Mouse (Mus musculus): Measurements from ENCODE around the gene Fam117b. TPM values are rescaled to one million over a fixed set of nuclear protein-coding genes. Genes with fewer than 3 reads are reported as not detected.

The Fam117b gene
- polyA plus RNA-seq, 1 experiment from 2014 or later: 12.6 TPM

DNA sequence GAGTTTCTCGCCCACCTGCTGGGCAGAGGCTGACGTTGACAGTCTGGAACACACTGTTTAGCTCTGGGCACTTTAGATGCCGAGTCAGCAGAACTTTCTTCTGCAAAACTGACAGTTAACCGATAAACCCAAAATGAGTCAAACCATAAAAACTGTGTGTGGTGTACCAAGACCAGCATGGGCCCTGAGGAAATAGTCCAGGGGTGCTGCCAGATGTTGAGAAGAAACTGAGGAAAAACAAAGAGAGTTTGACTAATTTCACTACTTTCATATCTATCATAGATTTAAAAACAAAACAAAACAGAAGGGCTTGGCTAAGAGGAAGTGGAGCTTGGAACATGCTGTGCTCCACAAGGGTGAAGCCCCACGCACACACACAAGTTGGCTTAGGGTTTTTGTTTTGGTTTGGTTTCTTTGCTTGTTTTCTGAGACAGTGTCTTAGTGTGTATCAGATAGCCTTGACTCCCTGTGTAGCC lies 103.4 kb downstream of the Fam117b start:
- Histone ChIP-seq H3K27me3 (ENCODE audit: insufficient read depth, poor library complexity, severe bottlenecking) (no peaks in the 10 kb centered on the region), H3K4me1 (replicated peaks) (no peaks in the 10 kb centered on the region), H3K9me3 (no peaks in the 10 kb centered on the region), H3K36me3 (no peaks in the 10 kb centered on the region), H3K4me3 (no peak overlapping the region), H3K27ac (no peak overlapping the region)
- DNase-seq (ENCODE audit: low spot score): no peak
- WGBS: 76% methylated on average over 5 of the region's 5 CpGs

DNA sequence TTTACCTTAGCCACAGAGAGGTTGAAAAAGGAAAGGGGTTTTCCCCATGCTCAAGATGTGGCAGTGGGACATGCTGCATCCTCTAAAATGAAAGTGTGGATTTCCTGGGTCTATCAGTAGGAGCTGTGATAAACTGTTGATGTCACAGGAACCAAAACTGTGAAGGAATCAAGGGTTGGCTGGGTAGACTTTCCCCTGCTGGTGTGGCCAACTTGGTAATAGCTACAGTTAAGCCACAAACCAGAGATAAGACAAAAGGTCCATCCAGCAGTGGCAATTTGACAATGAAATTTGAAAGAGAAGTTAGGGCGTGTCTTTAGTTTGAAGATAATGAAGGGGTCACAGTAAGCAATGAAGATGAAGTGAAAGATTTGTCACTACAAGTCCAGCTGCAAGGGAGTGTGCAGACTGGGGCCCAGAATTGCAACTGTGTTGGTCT lies 104.2 kb downstream of the Fam117b start:
- Histone ChIP-seq H3K27ac (no peak overlapping the region), H3K36me3 (no peaks in the 10 kb centered on the region), H3K4me1 (replicated peaks) (no peaks in the 10 kb centered on the region), H3K27me3 (ENCODE audit: insufficient read depth, poor library complexity, severe bottlenecking) (no peaks in the 10 kb centered on the region), H3K4me3 (no peak overlapping the region), H3K9me3 (no peaks in the 10 kb centered on the region)
- WGBS: 94% methylated on average over 1 of the region's 1 CpGs
- DNase-seq (ENCODE audit: low spot score): no peak

Other genes starting within 250 kb of the Fam117b start
- gene Sumo1, start 242.2 kb upstream of the Fam117b start, polyA plus RNA-seq (2016; fragmentation: Nextera tagmentation; extraction: Ambion mirVana): 514 and 535 TPM in 2 replicates
- gene Nop58, start 228.0 kb upstream of the Fam117b start, polyA plus RNA-seq (2016; fragmentation: Nextera tagmentation; extraction: Ambion mirVana): 194 and 279 TPM in 2 replicates
- 5.8 and 6.2 TPM in 2 replicates for gene Bmpr2, start 149.6 kb upstream of the Fam117b start, polyA plus RNA-seq (2016; fragmentation: Nextera tagmentation; extraction: Ambion mirVana)
- gene Ica1l, start 130.2 kb downstream of the Fam117b start, polyA plus RNA-seq (2016; fragmentation: Nextera tagmentation; extraction: Ambion mirVana): 1.7 and 3.0 TPM in 2 replicates
- gene Carf, start 185.2 kb downstream of the Fam117b start, polyA plus RNA-seq (2016; fragmentation: Nextera tagmentation; extraction: Ambion mirVana): 5.0 and 5.4 TPM in 2 replicates
- 44.9 and 65.6 TPM in 2 replicates for gene Wdr12, start 185.6 kb downstream of the Fam117b start, polyA plus RNA-seq (2016; fragmentation: Nextera tagmentation; extraction: Ambion mirVana)